Mouse (Mus musculus) neural tube, embryonic 14.5 days (tissue): Measurements from ENCODE around the gene Patj. TPM values are rescaled to one million over a fixed set of nuclear protein-coding genes. Genes with fewer than 3 reads are reported as not detected.

ENCODE experiments used
- ATAC-seq: fragments of 200-750 bp; cut with Nextera tagmentation; 2 replicates; pipeline ENCODE4 v1.8.0; 2017; ENCODE audit warnings: low read depth, mild to moderate bottlenecking, moderate TSS enrichment, moderate library complexity
- H3K27ac ChIP-seq: fragments of 300-500 bp; sonication (generic); 2 replicates; pipeline ENCODE4 v1.5.1; 2014; ENCODE audit warnings: low read depth, mild to moderate bottlenecking, control low read depth, low read length, moderate library complexity, mixed read lengths
- H3K27me3 ChIP-seq: fragments of 300-500 bp; sonication (generic); 2 replicates; pipeline ENCODE4 v1.6.1; 2014; ENCODE audit warnings: low read length; ENCODE audit not compliant: control insufficient read depth, insufficient read depth
- H3K36me3 ChIP-seq: fragments of 300-500 bp; sonication (generic); 2 replicates; pipeline ENCODE4 v1.6.1; 2014; ENCODE audit warnings: low read length, mixed read lengths; ENCODE audit not compliant: control insufficient read depth, insufficient read depth
- H3K4me1 ChIP-seq: fragments of 300-500 bp; sonication (generic); 2 replicates; pipeline ENCODE4 v1.6.1; 2014; ENCODE audit warnings: low read length; ENCODE audit not compliant: control insufficient read depth, insufficient read depth
- H3K4me2 ChIP-seq: fragments of 300-500 bp; sonication (generic); 2 replicates; pipeline ENCODE4 v1.6.1; 2014; ENCODE audit warnings: mild to moderate bottlenecking, low read depth, low read length, control low read depth
- H3K4me3 ChIP-seq: fragments of 300-500 bp; sonication (generic); 2 replicates; pipeline ENCODE4 v1.5.1; 2014; ENCODE audit warnings: low read depth, low read length, control low read depth, mixed read lengths
- H3K9ac ChIP-seq: fragments of 300-500 bp; sonication (generic); replicated peaks from 2 replicates; pipeline ENCODE4 v1.6.1; 2014; ENCODE audit warnings: low read depth, mild to moderate bottlenecking, control low read depth, low read length, mixed read lengths
- H3K9me3 ChIP-seq: fragments of 300-500 bp; sonication (generic); 2 replicates; pipeline ENCODE4 v1.6.1; 2016; ENCODE audit warnings: low read length; ENCODE audit not compliant: control insufficient read depth
- WGBS: fragments of 180-500 bp; shearing (Covaris S2); extraction: QIAGEN DNeasy Blood & Tissue Kit; methylation state at CpG from one replicate; pipeline ENCODE4 v1.1.7; 2014; 5-methylcytosine and 5-hydroxymethylcytosine counted together
- polyA plus RNA-seq: library from polyadenylated mRNA; unstranded; fragments of >200 nt; fragmentation: Nextera tagmentation; extraction: Ambion mirVana; gene quantifications from 2 replicates; pipeline ENCODE4 v1.2.1, GENCODE M21; 2014

The Patj gene
- polyA plus RNA-seq, 1 experiment from 2014 or later, result 7.7 TPM

DNA sequence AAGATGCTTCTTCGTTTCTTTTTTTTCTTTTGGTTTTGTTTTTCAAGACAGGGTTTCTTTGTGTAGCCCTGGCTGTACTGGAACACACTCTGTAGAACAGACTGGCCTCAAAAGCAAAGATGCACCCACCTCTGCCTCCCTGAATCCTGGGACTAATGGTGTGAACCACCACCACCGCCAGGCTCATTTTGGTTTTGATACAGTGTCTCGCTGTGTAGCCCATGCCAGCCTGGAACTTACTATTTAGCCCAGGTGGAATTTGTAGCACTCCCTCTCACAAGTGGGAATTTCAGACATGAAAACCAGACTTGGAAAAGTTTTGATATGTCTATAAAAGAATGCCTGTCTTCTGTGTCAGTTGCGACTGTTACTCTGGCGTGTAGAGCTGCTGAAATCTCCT is 154.5 kb downstream of the Patj start:
- Histone ChIP-seq H3K27ac (no peak overlapping the region), H3K36me3 (no peaks in the 10 kb centered on the region), H3K9ac (no peak overlapping the region), H3K9me3 (no peaks in the 10 kb centered on the region), H3K27me3 (no peaks in the 10 kb centered on the region), H3K4me3 (no peak overlapping the region), H3K4me2 (no peak overlapping the region), H3K4me1 (peaks cover 5% of the 10 kb centered on the region; the same call in 1 of the 2 replicates)
- WGBS, result 93% methylated on average over 5 of the region's 5 CpGs
- no peak for ATAC-seq

DNA sequence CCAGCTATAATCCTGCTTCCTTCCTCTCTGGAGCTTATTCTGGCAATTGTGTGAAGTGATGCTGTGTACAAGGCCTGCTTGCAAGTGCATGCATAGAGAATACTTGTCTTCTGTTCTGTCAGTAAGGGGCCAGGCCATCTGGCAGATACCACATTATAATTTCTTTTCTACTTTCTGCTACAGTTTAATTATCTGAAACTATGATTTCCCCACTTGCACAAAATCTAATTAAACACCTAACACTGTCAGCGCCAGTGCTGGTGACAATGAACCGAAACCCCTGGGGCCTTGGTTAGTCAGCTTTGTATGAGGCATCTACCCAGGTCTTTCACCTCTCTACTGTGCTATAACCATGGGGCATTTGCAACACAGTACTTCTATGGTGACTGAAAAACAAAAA is 160.1 kb downstream of the Patj start:
- no peaks in the 10 kb centered on the region for H3K9me3 ChIP-seq
- no peaks in the 10 kb centered on the region; the same call in 1 of the 2 replicates for H3K4me1 ChIP-seq
- H3K4me3 ChIP-seq, result no peak overlapping the region
- H3K27me3 ChIP-seq, result no peaks in the 10 kb centered on the region
- H3K4me2 ChIP-seq, result no peak overlapping the region
- no peaks in the 10 kb centered on the region for H3K36me3 ChIP-seq
- no peak overlapping the region for H3K9ac ChIP-seq
- no peak overlapping the region for H3K27ac ChIP-seq
- ATAC-seq, result no peak
- 69% methylated on average over 2 of the region's 2 CpGs for WGBS

- H3K27ac ChIP-seq, result no peak overlapping the region
- H3K27me3 ChIP-seq, result no peaks in the 10 kb centered on the region
- H3K4me3 ChIP-seq, result no peak overlapping the region
- 92% methylated on average over 6 of the region's 6 CpGs for WGBS
- no peaks in the 10 kb centered on the region for H3K9me3 ChIP-seq
- no peak for ATAC-seq
- H3K9ac ChIP-seq, result no peak overlapping the region
- H3K4me1 ChIP-seq, result no peaks in the 10 kb centered on the region; the same call in 1 of the 2 replicates
- H3K36me3 ChIP-seq, result no peaks in the 10 kb centered on the region
- H3K4me2 ChIP-seq, result no peak overlapping the region
Measured at GRCm38 (mm10) chr4:98556449-98556848, 160.9 kb downstream of the Patj start.

DNA sequence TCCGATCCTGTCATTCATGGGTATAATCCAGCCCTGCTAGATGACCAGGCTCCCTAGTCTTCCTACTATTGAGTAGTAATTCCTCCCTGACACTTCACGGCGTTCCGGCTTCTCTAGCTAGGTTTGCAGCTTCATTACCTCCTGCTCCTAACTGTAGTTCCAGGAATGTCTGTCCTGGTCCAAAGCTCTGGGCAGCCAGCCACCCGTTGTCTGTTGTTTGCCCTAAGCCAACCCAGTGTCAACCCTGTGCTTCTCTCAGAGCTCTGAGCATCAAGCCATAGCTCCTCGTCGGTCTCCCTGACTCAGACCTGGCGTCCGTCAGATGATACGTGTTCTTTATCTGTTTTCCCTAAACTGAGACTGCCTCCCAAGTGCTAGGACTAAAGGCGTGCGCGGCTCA is 161.6 kb downstream of the Patj start:
- ATAC-seq, result no peak
- H3K36me3 ChIP-seq, result no peaks in the 10 kb centered on the region

GRCm38 (mm10) chr4:98560196-98560830 is 164.7 kb downstream of the Patj start:
- Histone ChIP-seq H3K36me3 (no peaks in the 10 kb centered on the region), H3K27me3 (no peaks in the 10 kb centered on the region), H3K4me1 (no peaks in the 10 kb centered on the region; the same call in 1 of the 2 replicates), H3K4me3 (no peak overlapping the region), H3K9ac (no peak overlapping the region), H3K9me3 (no peaks in the 10 kb centered on the region), H3K27ac (no peak overlapping the region), H3K4me2 (no peak overlapping the region)
- WGBS, result 62% methylated on average over 9 of the region's 9 CpGs
- peak; percentile 54; the same call in 1 of the 2 replicates for ATAC-seq

More for the DNA sequence above, 161.6 kb downstream of the Patj start:
- Histone ChIP-seq H3K9me3 (no peaks in the 10 kb centered on the region), H3K27me3 (no peaks in the 10 kb centered on the region), H3K4me2 (no peak overlapping the region), H3K27ac (no peak overlapping the region), H3K4me3 (no peak overlapping the region), H3K9ac (no peak overlapping the region), H3K4me1 (no peaks in the 10 kb centered on the region; the same call in 1 of the 2 replicates)
- WGBS, result 94% methylated on average over 13 of the region's 13 CpGs

DNA sequence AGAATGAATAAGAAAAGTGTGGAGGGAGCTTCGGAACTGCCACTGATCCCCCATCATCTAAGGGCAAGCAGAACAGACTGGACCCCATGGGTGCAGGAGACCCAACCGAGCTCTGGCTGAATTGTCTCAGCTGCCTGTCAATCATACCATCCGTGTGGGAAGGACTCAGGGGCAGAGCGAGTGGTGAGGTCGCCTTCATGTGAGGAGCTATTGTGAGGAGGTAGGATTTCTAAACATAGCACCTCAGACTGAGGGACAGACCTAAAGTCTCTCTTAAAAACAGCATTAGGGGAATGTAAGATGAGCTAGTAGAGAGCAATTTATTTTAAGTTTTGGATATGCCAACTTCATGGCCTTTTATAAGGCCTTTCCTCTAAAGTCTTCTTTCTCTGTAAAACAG is 167.5 kb downstream of the Patj start:
- Histone ChIP-seq H3K4me1 (no peaks in the 10 kb centered on the region; the same call in 1 of the 2 replicates), H3K9ac (no peak overlapping the region), H3K36me3 (no peaks in the 10 kb centered on the region), H3K9me3 (no peaks in the 10 kb centered on the region), H3K4me3 (no peak overlapping the region), H3K4me2 (no peak overlapping the region), H3K27me3 (no peaks in the 10 kb centered on the region), H3K27ac (no peak overlapping the region)
- no peak for ATAC-seq
- WGBS, result 77% methylated on average over 5 of the region's 5 CpGs

DNA sequence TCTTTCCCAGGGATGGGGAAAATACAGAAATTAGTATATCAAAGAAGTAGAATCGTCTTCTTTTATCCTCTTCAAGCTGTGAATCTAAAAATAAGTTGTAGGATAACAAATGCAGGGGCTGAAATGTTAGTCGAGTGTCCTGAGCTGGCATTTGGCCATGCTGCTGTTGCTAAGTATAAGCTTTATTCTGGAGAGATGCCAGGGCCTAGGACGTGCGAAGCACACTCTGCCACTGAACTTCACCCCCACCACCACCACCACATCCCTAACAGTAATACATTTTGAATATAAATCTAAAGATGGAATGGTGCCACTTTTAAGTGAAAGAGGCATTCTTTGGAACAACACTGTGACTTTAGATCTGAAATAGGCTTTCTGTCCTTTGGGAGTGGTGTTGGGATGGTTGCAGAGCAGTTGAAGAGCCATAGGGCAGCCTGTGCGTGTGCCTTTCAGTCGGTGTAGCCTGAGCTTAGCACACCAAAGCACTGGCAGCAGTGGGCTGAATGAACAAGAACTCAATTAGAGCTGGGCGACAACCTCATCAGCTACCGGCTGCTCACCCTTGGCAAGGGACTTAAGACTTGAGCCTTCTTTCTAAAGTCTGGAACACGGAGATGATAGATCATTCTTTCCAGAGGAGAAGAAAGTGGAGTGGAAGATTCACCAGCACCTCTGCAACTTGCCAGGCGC is 168.1 kb downstream of the Patj start:
- WGBS, result 73% methylated on average over 10 of the region's 10 CpGs
- H3K4me3 ChIP-seq, result no peak overlapping the region
- H3K4me2 ChIP-seq, result no peak overlapping the region
- H3K27me3 ChIP-seq, result no peaks in the 10 kb centered on the region
- ATAC-seq, result no peak
- no peak overlapping the region for H3K9ac ChIP-seq
- H3K9me3 ChIP-seq, result no peaks in the 10 kb centered on the region
- H3K4me1 ChIP-seq, result no peaks in the 10 kb centered on the region; the same call in 1 of the 2 replicates
- H3K36me3 ChIP-seq, result no peaks in the 10 kb centered on the region
- no peak overlapping the region for H3K27ac ChIP-seq

DNA sequence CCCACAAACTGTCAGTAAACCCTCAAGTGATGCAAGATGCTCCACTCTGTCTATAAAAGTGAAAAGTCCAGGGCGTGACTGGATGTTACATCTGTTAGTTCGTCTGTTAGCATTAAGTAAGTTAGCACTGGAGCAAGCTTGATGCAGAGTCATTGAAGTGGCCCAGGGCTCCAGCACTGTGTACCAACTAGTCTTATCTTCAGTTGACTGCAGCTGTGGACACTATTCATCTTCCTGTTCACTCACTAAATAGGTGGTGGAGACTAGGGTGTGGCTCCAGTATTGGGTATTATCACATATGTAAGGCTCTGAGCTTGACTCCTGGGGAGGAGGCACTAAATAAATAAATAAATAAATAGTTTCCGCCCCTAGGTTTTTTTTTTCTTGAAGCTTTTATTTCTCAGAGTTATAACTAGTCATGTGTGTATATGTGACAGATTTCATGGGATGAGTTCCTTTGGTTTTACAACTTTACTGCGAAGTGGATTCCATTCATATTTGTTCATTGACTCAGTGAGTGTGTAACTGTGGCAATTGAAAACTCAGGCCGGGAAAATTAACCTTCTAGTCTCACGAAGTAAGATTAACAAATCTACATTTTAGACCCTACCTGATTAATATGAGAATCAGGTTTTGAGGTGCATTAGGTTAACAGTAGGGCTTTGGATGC is 168.7 kb downstream of the Patj start:
- Histone ChIP-seq H3K27ac (no peak overlapping the region), H3K9ac (no peak overlapping the region), H3K27me3 (no peaks in the 10 kb centered on the region), H3K4me2 (no peak overlapping the region), H3K4me1 (no peaks in the 10 kb centered on the region; the same call in 1 of the 2 replicates), H3K9me3 (no peaks in the 10 kb centered on the region), H3K4me3 (no peak overlapping the region), H3K36me3 (no peaks in the 10 kb centered on the region)
- WGBS, result 89% methylated on average over 6 of the region's 6 CpGs
- ATAC-seq, result no peak

GRCm38 (mm10) chr4:98566741-98567140 is 171.2 kb downstream of the Patj start:
- no peaks in the 10 kb centered on the region for H3K36me3 ChIP-seq
- no peaks in the 10 kb centered on the region for H3K9me3 ChIP-seq
- H3K27me3 ChIP-seq, result no peaks in the 10 kb centered on the region
- no peak for ATAC-seq
- no peak overlapping the region for H3K27ac ChIP-seq
- no peak overlapping the region for H3K4me3 ChIP-seq
- no peak overlapping the region for H3K9ac ChIP-seq
- H3K4me1 ChIP-seq, result no peaks in the 10 kb centered on the region
- H3K4me2 ChIP-seq, result no peak overlapping the region
- WGBS, result 94% methylated on average over 6 of the region's 6 CpGs
